10 mouse cellular contexts compared by ENCODE assay signal in genomic region chr5:134739951-134740350, GRCm38 (mm10). TPM values are rescaled to one million over a fixed set of nuclear protein-coding genes. Genes with fewer than 3 reads are reported as not detected.
"Had no signal": no experiment of that assay in that cellular context is flagged by ENCODE, and none has a peak within 500 bp of the region (broad histone marks: within the 10 kb centered on the region; RNA-seq: fewer than 3 reads in every experiment).

No protein-coding gene starts in this region.

- H3K4me2 ChIP-seq: liver, embryonic 13.5 days; midbrain, embryonic 12.5 days; stomach, embryonic 15.5 days had no signal

- H3K4me3 ChIP-seq: liver, embryonic 13.5 days; megakaryocyte, embryonic 14.5 days; midbrain, embryonic 12.5 days; stomach, embryonic 15.5 days had no signal

- H3K9ac ChIP-seq: liver, embryonic 13.5 days; liver, postnatal 0 days; midbrain, embryonic 12.5 days; stomach, embryonic 15.5 days had no signal

- H3K9me3 ChIP-seq: liver, embryonic 13.5 days; megakaryocyte, embryonic 14.5 days; midbrain, embryonic 12.5 days; stomach, embryonic 15.5 days had no signal

- H3K36me3 ChIP-seq: liver, embryonic 13.5 days; midbrain, embryonic 12.5 days; stomach, embryonic 15.5 days had no signal

- DNase-seq: left cerebral cortex, postnatal 4 days; liver, embryonic 13.5 days; liver, postnatal 0 days; right cerebral cortex, postnatal 14 days; thymus, postnatal 4 days had no signal

- H3K27me3 ChIP-seq: stomach, embryonic 15.5 days had no signal

- H3K27ac ChIP-seq: kidney, postnatal 0 days; liver, embryonic 13.5 days; macrophage; midbrain, embryonic 12.5 days had no signal

- ATAC-seq: liver, postnatal 0 days had no signal

RNA-seq across cellular contexts. Expression of gene Eln, which starts 7.2 kb away (rescaled TPM):
- polyA plus RNA-seq: macrophage had no signal
